Mouse (Mus musculus): ENCODE measurements around the gene Cdk2ap2.
"Not testable (repeated sequence)": the region's sequence is repeated elsewhere in the genome, so short reads cannot be mapped to it uniquely, and the experiment has no call there.

GRCm38 (mm10) chr19:4064501-4064900 is 32.5 kb upstream of the Cdk2ap2 start:
- TF ChIP-seq POLR2A (IDR thresholded peaks at IDR 0.05; ENCODE audit: borderline replicate concordance, insufficient read depth, low read length); CTCF (IDR thresholded peaks at IDR 0.05; ENCODE audit: borderline replicate concordance, insufficient read depth, low read depth, low read length): not testable (repeated sequence)
